Mouse (Mus musculus) ES-CJ7 (cell line): ENCODE results near the gene Ak3.

Source experiments
- DNase-seq: peaks from one replicate; pipeline ENCODE4 v3.0.0; 2011; ENCODE audit warnings: low read depth, low spot score

Gene Ak3

GRCm38 (mm10) chr19:28995366-28995765 lies 52.4 kb downstream of the Ak3 start:
- DNase-seq = no peak

- DNase-seq = no peak
Observed at GRCm38 (mm10) chr19:28994870-28995269, 52.9 kb downstream of the Ak3 start.

- no peak for DNase-seq
Observed at GRCm38 (mm10) chr19:28991391-28991790, 56.4 kb downstream of the Ak3 start.

GRCm38 (mm10) chr19:28990590-28991221 lies 57.1 kb downstream of the Ak3 start:
- peak; percentile 35 for DNase-seq

GRCm38 (mm10) chr19:28990194-28990589 lies 57.6 kb downstream of the Ak3 start, which contains the start of gene Cdc37l1:
Gene Cdc37l1, plus strand, starts transcription at chr19:28990352.
- peak; percentile 92 for DNase-seq

- DNase-seq = no peak
Observed at GRCm38 (mm10) chr19:28989515-28989914, 58.2 kb downstream of the Ak3 start.

GRCm38 (mm10) chr19:28982617-28983016 lies 65.1 kb downstream of the Ak3 start:
- no peak for DNase-seq

- peak; percentile 84 for DNase-seq
Observed at GRCm38 (mm10) chr19:28974862-28975611, 72.7 kb downstream of the Ak3 start.
